Mouse (Mus musculus) c-Kit-positive CD71-negative TER-119-negative erythroid progenitor cells, embryonic 14.5 days (primary cell): ENCODE data around the gene Cebpg.
A peak's percentile ranks its signal among the peaks of the same experiment; 100 is the strongest.

Source experiments
- DNase-seq: peaks from one replicate; pipeline ENCODE4 v3.0.0-alpha.2; 2013; ENCODE audit warnings: low read depth

Gene Cebpg

GRCm38 (mm10) chr7:35053161-35053560 lies 3.2 kb downstream of the Cebpg start:
- no peak for DNase-seq

DNA sequence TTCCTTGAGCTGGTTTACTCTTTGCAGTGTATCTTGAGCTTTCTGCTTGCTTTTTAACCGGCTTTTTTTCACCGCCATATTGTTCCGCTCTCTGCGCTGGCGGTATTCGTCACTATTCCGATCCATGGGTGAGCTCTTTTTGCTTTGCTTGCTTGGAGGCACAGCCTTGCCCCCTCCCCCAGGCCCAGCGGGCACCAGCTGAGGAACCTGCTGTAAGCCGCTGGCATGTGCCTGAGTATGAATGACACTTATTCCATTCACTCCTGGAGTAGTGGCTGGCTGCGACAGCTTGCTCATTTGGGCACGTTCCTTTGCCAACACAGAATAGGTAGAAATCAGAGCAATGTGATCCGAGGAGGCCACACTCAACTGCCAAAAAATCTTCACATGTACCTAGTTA lies 5.8 kb downstream of the Cebpg start:
- DNase-seq, result no peak

GRCm38 (mm10) chr7:35046091-35046490 lies 10.3 kb downstream of the Cebpg start:
- no peak for DNase-seq

GRCm38 (mm10) chr7:35044719-35045118 lies 11.7 kb downstream of the Cebpg start:
- DNase-seq, result no peak

- DNase-seq, result no peak
Observed at GRCm38 (mm10) chr7:35043266-35043817, 13.0 kb downstream of the Cebpg start.

DNA sequence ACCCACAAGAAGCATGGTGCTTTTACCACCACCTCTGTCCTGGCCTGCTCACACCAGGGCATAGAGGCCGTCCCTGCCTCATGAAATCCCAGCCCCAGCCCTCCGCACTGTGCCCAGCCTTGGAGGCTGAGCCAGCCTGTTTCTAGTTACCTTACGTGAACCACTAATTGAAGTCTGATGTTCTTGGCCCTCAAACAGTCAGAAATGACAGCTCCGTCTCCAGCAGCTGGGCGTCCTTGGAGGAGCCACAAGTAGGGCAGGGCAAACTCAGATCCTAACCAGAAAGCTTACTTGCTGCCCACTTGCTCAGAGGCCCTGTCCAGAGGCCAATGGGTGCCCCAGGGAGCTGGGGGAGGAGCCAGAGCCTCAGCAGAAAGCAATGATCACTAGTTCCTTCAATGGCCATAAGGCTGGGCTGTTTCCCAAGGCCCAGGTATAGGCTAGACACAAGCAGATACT lies 13.6 kb downstream of the Cebpg start:
- no peak for DNase-seq

DNA sequence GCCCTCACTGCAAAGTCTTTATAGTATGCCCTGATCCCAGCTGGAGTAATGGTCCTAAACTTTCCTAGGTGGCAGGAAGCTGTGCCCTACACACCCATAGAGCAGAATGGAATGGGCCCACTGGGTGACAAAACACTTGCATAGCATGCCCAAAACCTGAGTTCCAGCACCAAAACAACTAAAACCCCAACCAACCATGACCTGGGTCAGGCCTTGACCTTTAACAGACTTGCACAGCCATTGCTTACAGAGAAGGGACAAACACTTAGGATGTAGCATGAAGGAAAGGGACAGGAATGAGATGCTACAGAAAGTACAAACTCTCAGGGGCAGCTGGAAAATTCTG lies 14.2 kb downstream of the Cebpg start:
- no peak for DNase-seq

DNA sequence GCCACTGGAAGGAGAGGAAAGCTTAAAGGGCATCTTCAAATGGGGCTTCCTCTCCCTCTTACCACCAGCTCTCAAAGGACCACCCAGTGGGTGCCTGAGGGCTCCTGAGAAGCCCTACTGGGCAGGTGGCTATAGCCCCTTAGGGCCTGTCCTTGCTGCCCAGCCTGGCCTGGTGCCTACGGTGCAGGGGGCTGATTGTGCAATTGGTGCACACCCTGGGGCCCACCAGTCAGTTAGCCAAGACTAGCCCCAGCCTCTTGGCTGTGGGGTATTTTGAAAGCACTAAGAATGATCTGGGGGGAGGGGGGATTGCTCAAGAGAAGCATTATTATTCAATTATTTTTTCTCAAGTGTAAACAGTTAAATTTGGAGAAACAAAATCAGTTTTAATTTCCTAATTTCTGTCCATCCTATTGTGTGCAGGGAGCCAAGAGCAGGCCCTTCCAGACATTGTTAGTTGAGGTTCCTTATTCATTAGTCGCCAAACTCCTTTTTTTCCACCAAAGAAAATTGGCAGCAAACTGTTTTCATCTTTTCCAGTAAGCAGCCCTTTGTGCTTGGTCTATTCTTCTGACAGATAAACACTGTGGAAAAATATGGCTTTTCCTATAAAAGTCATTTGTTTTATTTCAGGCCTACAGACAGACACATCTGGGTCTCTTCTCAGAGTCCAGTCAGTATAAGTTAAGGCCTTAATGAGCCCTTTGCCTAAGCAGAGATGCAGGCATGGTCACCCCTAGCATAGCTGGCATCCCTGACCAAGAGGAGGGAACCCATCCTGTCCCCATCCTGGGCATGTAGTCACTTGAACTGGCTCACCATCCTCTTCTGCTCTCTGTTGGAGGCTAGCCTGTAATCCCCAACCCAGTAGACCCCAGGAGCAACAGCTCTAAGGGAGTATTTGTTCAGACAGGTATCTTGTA lies 14.8 kb downstream of the Cebpg start:
- DNase-seq, result no peak

GRCm38 (mm10) chr7:35040176-35040972 lies 16.0 kb downstream of the Cebpg start:
- DNase-seq, result no peak

GRCm38 (mm10) chr7:35037408-35037807 lies 19.0 kb downstream of the Cebpg start:
- DNase-seq, result no peak

- DNase-seq, result no peak
Observed at GRCm38 (mm10) chr7:35036266-35036731, 20.1 kb downstream of the Cebpg start.

DNA sequence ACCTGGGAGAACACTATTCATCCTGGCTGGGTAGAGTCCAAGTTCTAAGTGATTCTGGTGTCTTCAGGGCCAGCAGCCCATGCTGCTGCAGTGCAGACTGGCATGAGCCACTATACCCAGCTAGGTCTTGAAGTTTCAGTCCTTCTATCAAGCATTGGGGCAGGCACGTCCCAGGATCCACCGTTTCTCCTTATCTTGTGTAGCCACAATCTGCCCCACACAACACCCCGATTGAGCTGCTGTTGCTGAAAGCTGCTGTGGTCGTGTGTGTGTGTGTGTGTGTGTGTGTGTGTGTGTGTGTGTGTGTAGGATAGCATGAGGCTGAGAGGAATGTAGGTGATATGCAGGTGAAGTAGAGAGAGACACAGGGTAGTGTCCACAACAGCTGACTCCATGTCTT lies 20.8 kb downstream of the Cebpg start:
- no peak for DNase-seq

DNA sequence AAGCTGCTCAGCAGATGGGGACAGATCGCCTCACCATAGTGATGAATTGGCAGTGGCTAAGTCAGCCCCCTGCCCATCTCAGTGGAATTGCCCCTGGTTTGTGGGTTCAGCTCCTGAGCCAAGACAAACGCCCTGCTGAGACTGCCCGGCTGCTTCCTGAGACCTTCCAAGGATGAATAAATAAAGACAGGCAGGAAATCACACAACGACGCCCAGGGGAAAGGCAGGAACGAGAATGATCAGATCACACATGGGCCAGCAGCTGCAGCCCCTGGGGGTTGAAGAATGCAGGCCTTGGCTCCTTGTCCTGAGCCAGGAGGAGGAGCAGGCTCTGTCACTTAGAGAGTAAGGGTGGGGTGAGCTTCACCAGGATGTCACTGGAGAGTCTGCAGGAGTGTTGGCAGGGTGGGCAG lies 21.2 kb downstream of the Cebpg start:
- no peak for DNase-seq

- DNase-seq, result no peak
Observed at GRCm38 (mm10) chr7:35030567-35030966, 25.8 kb downstream of the Cebpg start.

- DNase-seq, result no peak
Observed at GRCm38 (mm10) chr7:35029648-35030047, 26.7 kb downstream of the Cebpg start.

GRCm38 (mm10) chr7:35029228-35029627 lies 27.1 kb downstream of the Cebpg start:
- DNase-seq, result no peak

- no peak for DNase-seq
Observed at GRCm38 (mm10) chr7:35028559-35028958, 27.8 kb downstream of the Cebpg start.

DNA sequence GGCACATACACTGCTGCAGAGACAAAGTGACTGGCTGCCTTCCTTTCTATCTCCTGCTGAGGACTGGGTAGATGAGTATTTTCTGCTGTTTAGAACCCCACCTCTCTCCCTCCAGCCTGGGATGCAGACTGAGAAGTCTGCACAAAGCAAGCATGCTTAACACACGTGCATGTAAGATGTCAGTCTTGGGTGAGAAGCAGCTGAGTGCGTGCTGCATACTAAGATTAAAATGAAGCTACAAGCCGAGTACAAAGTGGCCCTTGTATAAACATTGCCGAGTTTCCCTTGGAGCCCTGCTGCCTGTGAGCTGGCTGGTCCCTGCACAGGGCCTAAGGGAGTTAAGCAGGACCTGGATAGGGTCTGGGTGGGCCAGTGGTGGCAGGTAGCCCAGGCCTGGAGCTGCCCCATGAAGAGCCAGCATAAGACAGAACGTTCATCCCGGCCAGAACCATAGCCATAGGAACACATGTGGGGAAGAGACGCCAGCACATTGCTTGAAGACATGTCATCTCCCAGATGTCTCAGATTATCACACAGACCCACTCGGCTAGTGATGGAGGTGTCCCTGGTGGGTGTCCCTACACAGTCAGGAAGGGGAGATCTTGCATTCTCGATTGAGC lies 28.5 kb downstream of the Cebpg start:
- no peak for DNase-seq

- DNase-seq, result no peak
Observed at GRCm38 (mm10) chr7:35026838-35027291, 29.5 kb downstream of the Cebpg start.

GRCm38 (mm10) chr7:35026276-35026630 lies 30.1 kb downstream of the Cebpg start:
- DNase-seq, result no peak

DNA sequence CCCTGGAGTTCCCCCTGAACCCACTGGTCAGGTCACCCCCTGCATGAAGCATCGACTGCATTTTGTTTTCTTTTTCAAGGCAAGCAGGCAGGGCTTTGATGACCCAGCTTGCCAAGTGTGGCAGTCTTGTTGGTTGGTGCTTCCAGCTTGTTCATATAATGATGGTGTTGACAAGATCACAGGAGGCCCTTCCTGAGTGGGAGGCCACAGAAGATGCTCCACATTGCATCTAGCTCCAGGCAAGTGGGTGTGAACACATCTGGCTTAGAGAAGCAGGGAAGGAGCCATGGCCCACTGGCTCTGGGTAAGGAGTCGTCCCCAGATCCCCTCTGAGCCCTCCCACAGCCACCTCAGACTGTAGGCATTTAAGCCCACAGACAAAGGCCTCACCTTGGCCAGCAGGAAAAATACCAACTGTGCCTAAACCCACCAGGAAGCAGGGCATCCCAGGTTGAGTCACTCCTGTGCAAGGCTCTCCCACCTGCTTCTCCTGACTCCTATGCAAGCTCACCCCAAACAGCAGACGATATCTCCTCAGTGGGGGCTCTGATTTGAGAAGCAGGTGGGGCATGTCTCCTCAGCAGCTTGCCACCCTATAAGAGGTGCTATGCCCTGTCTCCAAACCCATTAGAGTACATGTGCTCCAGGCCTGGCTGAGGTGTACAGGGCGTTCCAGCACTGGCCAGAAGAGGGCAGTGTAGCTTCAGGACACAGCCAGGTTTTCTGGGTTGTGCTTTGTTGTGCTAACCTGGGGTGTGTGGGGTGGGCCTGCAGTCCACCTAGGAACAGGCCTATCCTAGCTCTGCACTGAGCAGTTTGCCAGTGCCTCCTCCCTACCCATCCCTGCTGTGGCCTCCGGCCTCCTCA lies 30.7 kb downstream of the Cebpg start:
- peak; percentile 55 for DNase-seq
